Mouse (Mus musculus): ENCODE results near the gene Pnp2. TPM values are rescaled to one million over a fixed set of nuclear protein-coding genes. Genes with fewer than 3 reads are reported as not detected.
"Not testable (repeated sequence)": the region's sequence is repeated elsewhere in the genome, so short reads cannot be mapped to it uniquely, and the experiment has no call there.

Pnp2 gene
- polyA plus RNA-seq, 1 experiment from 2014 or later = 0.51 TPM

GRCm38 (mm10) chr14:50969558-50970544, 14.1 kb downstream of the Pnp2 start:
- Histone ChIP-seq H3K27me3 (ENCODE audit: control insufficient read depth, insufficient read depth, low read length) (no peaks in the 10 kb centered on the region), H3K9me3 (ENCODE audit: control insufficient read depth, low read length) (no peaks in the 10 kb centered on the region), H3K36me3 (ENCODE audit: control insufficient read depth, insufficient read depth, low read length) (no peaks in the 10 kb centered on the region), H3K9ac (replicated peaks; ENCODE audit: low read depth, low read length) (no peak overlapping the region), H3K4me2 (ENCODE audit: low read depth, low read length) (no peak overlapping the region), H3K27ac (ENCODE audit: low read depth, low read length) (0 out of 2 replicates have a peak overlapping the region, but pooled peaks have one; percentile 34), H3K4me3 (ENCODE audit: low read depth, low read length) (no peak overlapping the region), H3K4me1 (ENCODE audit: control insufficient read depth, insufficient read depth, low read length) (no peaks in the 10 kb centered on the region)
- 12% methylated on average over 12 of the region's 12 CpGs for WGBS
- peak; percentile 46; the same call in 1 of the 2 replicates for ATAC-seq (ENCODE audit: low read depth)

- Histone ChIP-seq H3K4me1 (ENCODE audit: control insufficient read depth, insufficient read depth, low read length) (no peaks in the 10 kb centered on the region), H3K27ac (ENCODE audit: low read depth, low read length) (no peak overlapping the region), H3K9ac (replicated peaks; ENCODE audit: low read depth, low read length) (no peak overlapping the region), H3K9me3 (ENCODE audit: control insufficient read depth, low read length) (no peaks in the 10 kb centered on the region), H3K4me3 (ENCODE audit: low read depth, low read length) (no peak overlapping the region), H3K36me3 (ENCODE audit: control insufficient read depth, insufficient read depth, low read length) (no peaks in the 10 kb centered on the region), H3K27me3 (ENCODE audit: control insufficient read depth, insufficient read depth, low read length) (no peaks in the 10 kb centered on the region), H3K4me2 (ENCODE audit: low read depth, low read length) (no peak overlapping the region)
- ATAC-seq (ENCODE audit: low read depth) = no peak
- WGBS = 89% methylated on average over 1 of the region's 1 CpGs
These were observed 15.0 kb downstream of the Pnp2 start for GRCm38 (mm10) chr14:50970822-50971221.

- H3K4me2 ChIP-seq (ENCODE audit: low read depth, low read length); H3K9ac ChIP-seq (replicated peaks; ENCODE audit: low read depth, low read length); H3K4me3 ChIP-seq (ENCODE audit: low read depth, low read length); H3K4me1 ChIP-seq (ENCODE audit: control insufficient read depth, insufficient read depth, low read length); H3K9me3 ChIP-seq (ENCODE audit: control insufficient read depth, low read length); H3K27me3 ChIP-seq (ENCODE audit: control insufficient read depth, insufficient read depth, low read length); H3K27ac ChIP-seq (ENCODE audit: low read depth, low read length); ATAC-seq (ENCODE audit: low read depth); H3K36me3 ChIP-seq (ENCODE audit: control insufficient read depth, insufficient read depth, low read length): not testable (repeated sequence)
- WGBS = 92% methylated on average over 5 of the region's 5 CpGs
These were observed 17.3 kb downstream of the Pnp2 start for GRCm38 (mm10) chr14:50973054-50973453.

GRCm38 (mm10) chr14:50973700-50974099, 17.9 kb downstream of the Pnp2 start:
- 46% methylated on average over 4 of the region's 4 CpGs for WGBS
- peaks cover 2% of the 10 kb centered on the region; the same call in 1 of the 2 replicates for H3K4me1 ChIP-seq (ENCODE audit: control insufficient read depth, insufficient read depth, low read length)
- no peak overlapping the region for H3K4me3 ChIP-seq (ENCODE audit: low read depth, low read length)
- H3K27me3 ChIP-seq (ENCODE audit: control insufficient read depth, insufficient read depth, low read length) = no peaks in the 10 kb centered on the region
- no peaks in the 10 kb centered on the region for H3K36me3 ChIP-seq (ENCODE audit: control insufficient read depth, insufficient read depth, low read length)
- no peak overlapping the region for H3K9ac ChIP-seq (replicated peaks; ENCODE audit: low read depth, low read length)
- ATAC-seq (ENCODE audit: low read depth) = no peak
- no peaks in the 10 kb centered on the region for H3K9me3 ChIP-seq (ENCODE audit: control insufficient read depth, low read length)
- no peak overlapping the region for H3K4me2 ChIP-seq (ENCODE audit: low read depth, low read length)
- H3K27ac ChIP-seq (ENCODE audit: low read depth, low read length) = no peak overlapping the region

- Histone ChIP-seq H3K36me3 (ENCODE audit: control insufficient read depth, insufficient read depth, low read length) (no peaks in the 10 kb centered on the region), H3K27me3 (ENCODE audit: control insufficient read depth, insufficient read depth, low read length) (no peaks in the 10 kb centered on the region), H3K4me2 (ENCODE audit: low read depth, low read length) (no peak overlapping the region), H3K9ac (replicated peaks; ENCODE audit: low read depth, low read length) (no peak overlapping the region), H3K4me3 (ENCODE audit: low read depth, low read length) (no peak overlapping the region), H3K9me3 (ENCODE audit: control insufficient read depth, low read length) (no peaks in the 10 kb centered on the region), H3K4me1 (ENCODE audit: control insufficient read depth, insufficient read depth, low read length) (peaks cover 2% of the 10 kb centered on the region; the same call in 1 of the 2 replicates), H3K27ac (ENCODE audit: low read depth, low read length) (no peak overlapping the region)
- ATAC-seq (ENCODE audit: low read depth) = no peak
- 54% methylated on average over 5 of the region's 5 CpGs for WGBS
These were observed 19.2 kb downstream of the Pnp2 start for GRCm38 (mm10) chr14:50975001-50975400.

- 0 out of 2 replicates have a peak overlapping the region, but pooled peaks have one; percentile 0 for H3K4me2 ChIP-seq (ENCODE audit: low read depth, low read length)
- 20% methylated on average over 9 of the region's 9 CpGs for WGBS
- H3K36me3 ChIP-seq (ENCODE audit: control insufficient read depth, insufficient read depth, low read length) = no peaks in the 10 kb centered on the region
- no peak overlapping the region for H3K9ac ChIP-seq (replicated peaks; ENCODE audit: low read depth, low read length)
- no peaks in the 10 kb centered on the region for H3K9me3 ChIP-seq (ENCODE audit: control insufficient read depth, low read length)
- peaks cover 2% of the 10 kb centered on the region; the same call in 1 of the 2 replicates for H3K4me1 ChIP-seq (ENCODE audit: control insufficient read depth, insufficient read depth, low read length)
- no peak overlapping the region for H3K4me3 ChIP-seq (ENCODE audit: low read depth, low read length)
- ATAC-seq (ENCODE audit: low read depth) = no peak
- H3K27ac ChIP-seq (ENCODE audit: low read depth, low read length) = no peak overlapping the region
- no peaks in the 10 kb centered on the region for H3K27me3 ChIP-seq (ENCODE audit: control insufficient read depth, insufficient read depth, low read length)
These were observed 20.9 kb downstream of the Pnp2 start for GRCm38 (mm10) chr14:50976674-50977073.

GRCm38 (mm10) chr14:50978451-50978850, 22.7 kb downstream of the Pnp2 start:
- H3K9me3 ChIP-seq (ENCODE audit: control insufficient read depth, low read length); H3K36me3 ChIP-seq (ENCODE audit: control insufficient read depth, insufficient read depth, low read length); H3K9ac ChIP-seq (replicated peaks; ENCODE audit: low read depth, low read length); H3K27me3 ChIP-seq (ENCODE audit: control insufficient read depth, insufficient read depth, low read length); H3K4me3 ChIP-seq (ENCODE audit: low read depth, low read length); H3K4me2 ChIP-seq (ENCODE audit: low read depth, low read length); H3K4me1 ChIP-seq (ENCODE audit: control insufficient read depth, insufficient read depth, low read length); ATAC-seq (ENCODE audit: low read depth); H3K27ac ChIP-seq (ENCODE audit: low read depth, low read length): not testable (repeated sequence)
- WGBS = 95% methylated on average over 6 of the region's 6 CpGs

- ATAC-seq (ENCODE audit: low read depth) = no peak
- Histone ChIP-seq H3K4me3 (ENCODE audit: low read depth, low read length) (no peak overlapping the region), H3K36me3 (ENCODE audit: control insufficient read depth, insufficient read depth, low read length) (no peaks in the 10 kb centered on the region), H3K4me2 (ENCODE audit: low read depth, low read length) (no peak overlapping the region), H3K27ac (ENCODE audit: low read depth, low read length) (no peak overlapping the region), H3K27me3 (ENCODE audit: control insufficient read depth, insufficient read depth, low read length) (no peaks in the 10 kb centered on the region), H3K9me3 (ENCODE audit: control insufficient read depth, low read length) (no peaks in the 10 kb centered on the region), H3K4me1 (ENCODE audit: control insufficient read depth, insufficient read depth, low read length) (peaks cover 2% of the 10 kb centered on the region; the same call in 1 of the 2 replicates), H3K9ac (replicated peaks; ENCODE audit: low read depth, low read length) (no peak overlapping the region)
These were observed 23.8 kb downstream of the Pnp2 start for GRCm38 (mm10) chr14:50979631-50980030.

- WGBS = 42% methylated on average over 2 of the region's 2 CpGs
- ATAC-seq (ENCODE audit: low read depth) = no peak
- H3K4me3 ChIP-seq (ENCODE audit: low read depth, low read length) = no peak overlapping the region
- no peaks in the 10 kb centered on the region for H3K27me3 ChIP-seq (ENCODE audit: control insufficient read depth, insufficient read depth, low read length)
- no peaks in the 10 kb centered on the region for H3K9me3 ChIP-seq (ENCODE audit: control insufficient read depth, low read length)
- H3K36me3 ChIP-seq (ENCODE audit: control insufficient read depth, insufficient read depth, low read length) = no peaks in the 10 kb centered on the region
- H3K4me1 ChIP-seq (ENCODE audit: control insufficient read depth, insufficient read depth, low read length) = peaks cover 2% of the 10 kb centered on the region; the same call in 1 of the 2 replicates
- H3K9ac ChIP-seq (replicated peaks; ENCODE audit: low read depth, low read length) = no peak overlapping the region
- no peak overlapping the region for H3K4me2 ChIP-seq (ENCODE audit: low read depth, low read length)
- no peak overlapping the region for H3K27ac ChIP-seq (ENCODE audit: low read depth, low read length)
These were observed 25.4 kb downstream of the Pnp2 start for GRCm38 (mm10) chr14:50981207-50981606.

Measured in neural tube, embryonic 14.5 days (tissue).